25 mouse cellular contexts compared by ENCODE assay signal in genomic region chr2:79302398-79302797, GRCm38 (mm10).
"Had no signal": no experiment of that assay in that cellular context is flagged by ENCODE, and none has a peak within 500 bp of the region (broad histone marks: within the 10 kb centered on the region; RNA-seq: fewer than 3 reads in every experiment).

No protein-coding gene starts in this region.

- H3K4me2 ChIP-seq: heart, embryonic 11.5 days; heart, embryonic 13.5 days; heart, embryonic 15.5 days; hindbrain, embryonic 13.5 days; hindbrain, embryonic 15.5 days; intestine, embryonic 15.5 days; limb, embryonic 12.5 days; liver, embryonic 12.5 days had no signal

- DNase-seq: gastrocnemius, postnatal 25 days; heart, adult 11 months; heart, adult 2 months; heart, postnatal 14 days; heart, postnatal 36 days; kidney, adult 18-20 months; kidney, adult 8-10 months; kidney, postnatal 10 days; kidney, postnatal 25 days; kidney, postnatal 4 days; liver had no signal

- ATAC-seq: hindbrain, postnatal 0 days; intestine, embryonic 15.5 days; intestine, postnatal 0 days; liver, embryonic 12.5 days had no signal

- H3K4me1 ChIP-seq: heart, embryonic 13.5 days; heart, embryonic 15.5 days; hindbrain, embryonic 13.5 days; hindbrain, embryonic 15.5 days; intestine, embryonic 15.5 days; limb, embryonic 12.5 days; liver, embryonic 12.5 days had no signal

- H3K27me3 ChIP-seq: heart, embryonic 13.5 days; heart, embryonic 15.5 days; hindbrain, embryonic 13.5 days; hindbrain, embryonic 15.5 days; intestine, embryonic 15.5 days; limb, embryonic 12.5 days; liver, embryonic 12.5 days had no signal

- H3K9me3 ChIP-seq: heart, embryonic 13.5 days; heart, embryonic 15.5 days; hindbrain, embryonic 13.5 days; hindbrain, embryonic 15.5 days; intestine, embryonic 15.5 days; limb, embryonic 10.5 days; limb, embryonic 12.5 days; liver, embryonic 12.5 days had no signal

- H3K36me3 ChIP-seq: heart, embryonic 13.5 days; heart, embryonic 15.5 days; hindbrain, embryonic 13.5 days; hindbrain, embryonic 15.5 days; intestine, embryonic 15.5 days; limb, embryonic 10.5 days; limb, embryonic 12.5 days had no signal

- H3K9ac ChIP-seq: heart, embryonic 13.5 days; heart, embryonic 15.5 days; hindbrain, embryonic 13.5 days; hindbrain, embryonic 15.5 days; intestine, embryonic 15.5 days; limb, embryonic 12.5 days; liver, embryonic 12.5 days; liver, embryonic 14.5 days had no signal

- H3K4me3 ChIP-seq: heart, adult 2 months; heart, embryonic 13.5 days; heart, embryonic 15.5 days; hindbrain, embryonic 13.5 days; hindbrain, embryonic 15.5 days; intestine, embryonic 15.5 days; layer of hippocampus, adult 2 months; left cerebral cortex, adult 2 months; limb, embryonic 10.5 days; limb, embryonic 12.5 days; liver, embryonic 12.5 days had no signal

- H3K27ac ChIP-seq: heart, adult 2 months; heart, embryonic 13.5 days; heart, embryonic 15.5 days; hindbrain, embryonic 13.5 days; hindbrain, embryonic 15.5 days; hindbrain, postnatal 0 days; intestine, embryonic 15.5 days; layer of hippocampus, adult 2 months; left cerebral cortex, adult 2 months; limb, embryonic 10.5 days; limb, embryonic 12.5 days; liver, embryonic 12.5 days; liver, embryonic 14.5 days had no signal
